Mouse (Mus musculus) liver, embryonic 11.5 days (tissue): ENCODE data around the gene Lpp. TPM values are rescaled to one million over a fixed set of nuclear protein-coding genes. Genes with fewer than 3 reads are reported as not detected.

Source experiments
- ATAC-seq: fragments of 200-750 bp; cut with Nextera tagmentation; replicated peaks from 2 replicates; pipeline ENCODE4 v1.8.0; 2017; ENCODE audit warnings: moderate number of reproducible peaks, mild to moderate bottlenecking, moderate TSS enrichment, moderate library complexity; ENCODE audit not compliant: low FRiP score
- DNase-seq: peaks from one replicate; pipeline ENCODE4 v3.0.0-alpha.2; 2017; ENCODE audit warnings: low spot score
- H3K27ac ChIP-seq: fragments of 300-500 bp; sonication (generic); 2 replicates; pipeline ENCODE4 v1.5.1; 2014; ENCODE audit warnings: mild to moderate bottlenecking, low read depth, low read length, control low read depth
- H3K27me3 ChIP-seq: fragments of 300-500 bp; sonication (generic); replicated peaks from 2 replicates; pipeline ENCODE4 v1.6.1; 2014; ENCODE audit warnings: low read length, mixed read lengths; ENCODE audit not compliant: control insufficient read depth, insufficient read depth
- H3K36me3 ChIP-seq: fragments of 300-500 bp; sonication (generic); 2 replicates; pipeline ENCODE4 v1.6.1; 2014; ENCODE audit warnings: mild to moderate bottlenecking, low read length, moderate library complexity, mixed read lengths; ENCODE audit not compliant: control insufficient read depth, insufficient read depth
- H3K4me1 ChIP-seq: fragments of 300-500 bp; sonication (generic); replicated peaks from 2 replicates; pipeline ENCODE4 v1.6.1; 2014; ENCODE audit warnings: low read length, mixed read lengths; ENCODE audit not compliant: control insufficient read depth, insufficient read depth
- H3K4me2 ChIP-seq: fragments of 300-500 bp; sonication (generic); 2 replicates; pipeline ENCODE4 v1.6.1; 2014; ENCODE audit warnings: mild to moderate bottlenecking, control low read depth, moderate library complexity
- H3K4me3 ChIP-seq: fragments of 300-500 bp; sonication (generic); 2 replicates; pipeline ENCODE4 v1.5.1; 2014; ENCODE audit warnings: low read depth, low read length, control low read depth
- H3K9ac ChIP-seq: fragments of 300-500 bp; sonication (generic); 2 replicates; pipeline ENCODE4 v1.6.1; 2014; ENCODE audit warnings: low read depth, low read length, control low read depth
- H3K9me3 ChIP-seq: fragments of 300-500 bp; sonication (generic); 2 replicates; pipeline ENCODE4 v1.6.1; 2016; ENCODE audit warnings: low read length, inconsistent platforms, mixed read lengths; ENCODE audit not compliant: control insufficient read depth
- WGBS: fragments of 180-500 bp; shearing (Covaris S2); extraction: QIAGEN DNeasy Blood & Tissue Kit; methylation state at CpG from one replicate; pipeline ENCODE4 v1.1.7; 2014; 5-methylcytosine and 5-hydroxymethylcytosine counted together
- polyA plus RNA-seq: library from polyadenylated mRNA; unstranded; fragments of >200 nt; fragmentation: Nextera tagmentation; extraction: Ambion mirVana; gene quantifications from 2 replicates; pipeline ENCODE4 v1.2.1, GENCODE M21; 2014

The Lpp gene
- polyA plus RNA-seq, 1 experiment from 2014 or later: 21.2 TPM

DNA sequence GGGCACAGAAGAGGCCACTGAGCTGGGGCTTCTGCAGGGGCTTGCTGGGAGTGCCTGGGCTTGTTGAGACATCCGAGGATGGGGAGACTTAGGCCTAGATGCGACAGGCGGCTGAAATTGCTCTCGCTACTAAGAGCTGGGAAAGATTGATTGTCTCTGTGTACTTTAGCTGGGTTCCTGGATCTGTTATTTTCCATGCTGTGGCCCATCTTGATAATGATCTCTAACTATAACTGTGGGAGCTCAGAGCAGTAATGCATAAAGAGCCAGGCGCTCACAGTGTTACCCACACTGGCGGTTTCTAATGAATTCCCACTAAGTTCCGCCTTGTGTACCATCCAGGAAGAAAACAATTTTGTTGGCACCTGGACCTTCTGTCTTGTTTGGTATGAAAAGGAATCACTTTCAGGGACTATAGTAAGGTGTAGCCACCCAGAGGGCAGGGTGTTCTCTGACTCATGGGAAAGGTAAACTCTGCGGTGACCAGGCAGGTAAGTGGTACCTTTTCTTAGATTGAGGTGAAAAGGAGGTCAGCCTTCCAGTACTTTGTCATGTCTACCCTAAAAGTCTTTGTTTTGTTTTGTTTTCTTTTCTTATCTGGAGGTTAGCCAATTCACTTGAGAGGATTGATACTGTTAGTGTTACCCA is 10.6 kb downstream of the Lpp start:
- DNase-seq (no peak), ATAC-seq (no peak)
- H3K9ac ChIP-seq: no peak overlapping the region
- no peaks in the 10 kb centered on the region for H3K9me3 ChIP-seq
- 86% methylated on average over 8 of the region's 8 CpGs for WGBS
- H3K4me3 ChIP-seq: no peak overlapping the region
- H3K4me2 ChIP-seq: no peak overlapping the region
- H3K4me1 ChIP-seq: no peaks in the 10 kb centered on the region
- no peaks in the 10 kb centered on the region for H3K27me3 ChIP-seq
- H3K36me3 ChIP-seq: peaks cover 8% of the 10 kb centered on the region
- H3K27ac ChIP-seq: no peak overlapping the region

DNA sequence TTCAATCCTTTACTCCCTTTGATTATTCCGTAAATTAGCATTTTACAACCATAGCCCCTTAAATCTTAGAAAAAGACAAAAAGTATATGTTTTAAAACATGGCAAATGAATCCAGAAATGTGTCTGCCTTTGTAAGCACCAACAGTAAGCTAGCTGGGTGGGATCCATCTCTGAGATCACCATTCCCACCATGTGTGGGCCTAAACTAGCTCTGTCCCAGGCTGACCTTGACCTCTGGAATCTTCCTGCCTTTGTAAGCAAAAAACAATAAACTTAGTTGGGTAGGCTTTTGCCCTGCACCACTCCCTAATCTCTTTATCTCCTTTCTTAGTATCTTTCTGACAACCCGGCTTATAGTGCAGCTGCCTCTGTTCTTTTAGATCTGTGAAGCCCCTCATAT is 13.2 kb downstream of the Lpp start:
- Histone ChIP-seq H3K4me3 (no peak overlapping the region), H3K9me3 (no peaks in the 10 kb centered on the region), H3K4me1 (no peaks in the 10 kb centered on the region), H3K4me2 (no peak overlapping the region), H3K27me3 (no peaks in the 10 kb centered on the region), H3K36me3 (peaks cover 8% of the 10 kb centered on the region), H3K27ac (no peak overlapping the region), H3K9ac (no peak overlapping the region)
- ATAC-seq (no peak), DNase-seq (no peak)
- WGBS: 93% methylated on average over 2 of the region's 2 CpGs

DNA sequence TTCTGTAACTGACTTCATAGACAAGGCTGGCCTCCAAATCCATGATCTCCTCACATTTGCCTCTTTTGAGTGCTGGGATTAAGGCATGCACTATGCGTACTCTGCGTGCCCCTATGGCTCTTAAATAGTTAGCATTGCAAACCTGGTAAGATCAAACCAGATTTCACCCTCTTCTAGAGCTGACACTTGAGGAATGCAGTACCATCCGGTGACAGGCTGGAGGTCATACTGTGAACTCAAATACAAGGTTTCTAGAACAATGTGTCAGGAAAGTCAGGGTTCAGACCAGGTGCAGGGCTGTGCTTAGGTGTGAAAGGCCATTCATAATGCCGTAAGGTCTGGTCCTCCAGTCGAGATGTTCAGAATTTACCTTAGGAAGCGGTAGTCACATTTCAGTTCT is 18.0 kb downstream of the Lpp start:
- WGBS: 81% methylated on average over 6 of the region's 6 CpGs
- no peak for ATAC-seq
- H3K27ac ChIP-seq: no peak overlapping the region

DNA sequence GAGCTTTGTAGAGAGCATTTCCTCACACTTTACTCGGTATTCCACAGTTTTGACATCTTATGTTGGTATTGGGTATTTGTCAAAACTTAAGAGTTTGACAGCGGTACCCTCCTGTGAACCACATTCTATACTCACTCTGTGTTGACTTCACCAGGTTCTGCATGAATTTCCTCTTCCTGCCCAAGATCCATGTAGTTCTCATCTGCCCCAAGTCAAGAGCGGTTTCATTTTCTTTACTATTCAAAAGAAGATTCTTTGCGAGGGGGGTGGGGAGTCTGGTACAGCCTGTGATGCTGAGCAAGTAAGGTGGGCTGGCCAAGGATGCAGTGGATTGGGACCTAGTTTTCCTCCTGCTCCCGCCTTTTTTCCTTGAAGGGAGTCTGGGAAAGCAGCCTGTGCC is 18.9 kb downstream of the Lpp start:
- 80% methylated on average over 5 of the region's 5 CpGs for WGBS
- H3K9me3 ChIP-seq: no peaks in the 10 kb centered on the region
- H3K9ac ChIP-seq: no peak overlapping the region
- DNase-seq (no peak), ATAC-seq (no peak)
- no peak overlapping the region for H3K4me3 ChIP-seq
- H3K27me3 ChIP-seq: no peaks in the 10 kb centered on the region
- no peaks in the 10 kb centered on the region for H3K4me1 ChIP-seq
- no peak overlapping the region for H3K27ac ChIP-seq
- H3K36me3 ChIP-seq: 0 out of 2 replicates have a peak, but pooled peaks cover 2% of the 10 kb centered on the region
- H3K4me2 ChIP-seq: no peak overlapping the region

More for the DNA sequence above, 18.0 kb downstream of the Lpp start:
- H3K4me2 ChIP-seq: no peak overlapping the region
- no peak overlapping the region for H3K4me3 ChIP-seq
- H3K9ac ChIP-seq: no peak overlapping the region
- no peak for DNase-seq
- no peaks in the 10 kb centered on the region for H3K4me1 ChIP-seq
- no peaks in the 10 kb centered on the region for H3K9me3 ChIP-seq
- no peaks in the 10 kb centered on the region for H3K27me3 ChIP-seq
- peaks cover 3% of the 10 kb centered on the region; the same call in 1 of the 2 replicates for H3K36me3 ChIP-seq

DNA sequence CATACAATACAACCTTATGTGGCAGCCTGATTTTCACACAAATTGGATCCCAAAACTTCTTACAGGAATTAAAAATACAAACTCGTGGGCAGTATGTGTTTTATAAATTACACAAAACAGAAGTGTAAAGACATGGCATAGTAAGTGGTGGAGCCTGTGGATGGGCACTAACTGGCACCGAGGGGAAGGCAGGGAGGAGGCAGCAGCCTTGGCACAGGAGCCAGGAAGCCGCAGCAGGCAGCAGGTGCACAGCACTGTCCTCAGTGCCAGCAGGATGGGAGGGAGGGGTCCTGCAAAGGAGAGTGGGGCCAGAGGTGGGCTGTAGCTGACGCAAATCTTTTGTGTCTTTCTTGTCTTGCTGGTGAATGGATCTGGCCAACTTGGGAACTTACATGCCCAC is 19.8 kb downstream of the Lpp start:
- Histone ChIP-seq H3K36me3 (0 out of 2 replicates have a peak, but pooled peaks cover 2% of the 10 kb centered on the region), H3K4me1 (no peaks in the 10 kb centered on the region), H3K4me2 (no peak overlapping the region), H3K9ac (no peak overlapping the region), H3K27me3 (no peaks in the 10 kb centered on the region), H3K4me3 (no peak overlapping the region), H3K9me3 (no peaks in the 10 kb centered on the region), H3K27ac (no peak overlapping the region)
- DNase-seq: no peak
- WGBS: 87% methylated on average over 4 of the region's 4 CpGs
- ATAC-seq: no peak

DNA sequence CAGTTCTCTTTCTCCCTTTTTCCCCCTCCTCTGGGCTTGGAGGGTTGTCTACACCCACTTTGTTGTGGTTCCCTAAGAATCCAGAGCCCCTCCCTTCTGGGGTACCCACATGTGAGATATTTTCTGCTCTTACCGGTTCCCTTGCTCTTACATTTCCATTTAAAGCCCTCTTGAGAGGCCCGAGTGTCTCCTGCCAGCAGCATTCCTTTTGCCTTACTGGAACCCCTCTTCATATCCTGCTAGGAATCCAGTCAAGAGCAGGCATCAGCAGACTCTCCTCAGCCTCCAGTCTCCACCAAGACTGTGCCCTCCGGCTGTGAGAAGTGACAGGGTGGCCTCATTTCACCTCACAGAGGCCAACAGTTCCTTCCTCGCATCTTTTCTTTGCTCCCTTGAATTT is 24.7 kb downstream of the Lpp start:
- no peaks in the 10 kb centered on the region for H3K27me3 ChIP-seq
- H3K4me1 ChIP-seq: peaks cover 4% of the 10 kb centered on the region; the same call in 1 of the 2 replicates
- 0 out of 2 replicates have a peak, but pooled peaks cover 2% of the 10 kb centered on the region for H3K36me3 ChIP-seq
- ATAC-seq: no peak
- no peak overlapping the region for H3K4me3 ChIP-seq
- H3K9ac ChIP-seq: no peak overlapping the region
- no peak for DNase-seq
- no peak overlapping the region for H3K27ac ChIP-seq
- no peaks in the 10 kb centered on the region for H3K9me3 ChIP-seq
- WGBS: 74% methylated on average over 4 of the region's 4 CpGs
- no peak overlapping the region for H3K4me2 ChIP-seq

DNA sequence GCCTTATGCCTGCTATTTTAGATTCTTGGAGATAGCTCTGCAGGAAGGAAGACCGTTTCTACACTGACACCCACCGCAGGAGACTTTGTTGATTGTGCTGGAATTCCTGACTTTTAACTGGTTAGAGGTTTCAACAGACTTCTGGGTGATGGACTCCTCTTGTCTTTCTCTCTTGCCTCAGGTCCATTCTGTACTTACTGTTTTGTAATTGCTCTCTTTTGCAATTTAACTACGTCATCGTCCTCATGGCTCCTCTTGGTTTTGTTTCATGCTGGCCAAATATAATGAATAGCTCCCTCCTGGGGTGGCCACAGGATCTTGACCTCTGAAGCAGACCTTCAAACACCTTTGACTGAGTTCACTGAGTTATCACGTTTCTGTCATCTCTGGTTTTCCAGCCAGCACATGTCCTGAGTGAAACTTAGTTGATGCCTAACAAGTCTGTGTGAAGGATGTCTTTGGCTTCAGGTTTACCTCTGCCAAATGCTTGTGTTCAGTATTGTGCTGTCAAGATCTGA is 27.4 kb downstream of the Lpp start:
- no peak overlapping the region for H3K4me2 ChIP-seq
- ATAC-seq (no peak), DNase-seq (no peak)
- H3K27ac ChIP-seq: no peak overlapping the region
- H3K9me3 ChIP-seq: no peaks in the 10 kb centered on the region
- H3K9ac ChIP-seq: no peak overlapping the region
- H3K36me3 ChIP-seq: 0 out of 2 replicates have a peak, but pooled peaks cover 2% of the 10 kb centered on the region
- no peak overlapping the region for H3K4me3 ChIP-seq
- peaks cover 8% of the 10 kb centered on the region for H3K4me1 ChIP-seq
- H3K27me3 ChIP-seq: no peaks in the 10 kb centered on the region
- WGBS: 63% methylated on average over 5 of the region's 5 CpGs

DNA sequence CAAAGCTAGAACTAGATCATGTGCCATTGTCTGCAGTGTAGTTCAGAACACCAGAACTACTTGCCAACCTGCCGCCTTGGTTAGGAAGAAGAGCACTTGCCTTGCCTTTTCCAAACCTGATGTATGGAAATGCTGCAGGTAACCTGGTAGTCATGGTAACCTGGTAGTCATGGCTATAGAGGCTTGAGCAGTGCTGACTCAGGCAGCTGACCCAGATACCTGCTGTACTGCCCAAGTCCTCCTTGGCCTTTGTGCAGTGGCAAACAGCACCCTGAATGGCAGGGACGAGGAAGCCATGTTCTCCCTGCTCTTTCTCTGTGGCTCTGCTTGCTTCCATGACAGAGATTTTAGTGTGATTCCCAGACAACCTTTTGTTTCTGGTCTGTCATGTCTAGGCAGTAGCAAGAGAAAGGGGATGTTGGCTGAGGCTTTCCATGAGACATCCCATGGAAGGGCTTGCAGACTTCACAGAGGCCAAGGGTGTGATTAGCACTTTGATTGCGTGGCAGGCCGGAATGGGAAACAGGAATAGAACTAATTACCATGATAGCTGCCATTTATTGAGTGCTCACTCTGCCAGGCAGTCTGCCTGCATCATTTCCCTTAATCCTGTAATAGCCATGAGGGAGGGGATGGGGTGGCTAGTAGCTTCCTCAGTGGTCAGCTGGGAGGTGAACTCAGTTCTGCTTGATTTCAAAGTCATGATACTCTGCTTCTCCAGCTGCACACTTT is 28.5 kb downstream of the Lpp start:
- Histone ChIP-seq H3K9ac (no peak overlapping the region), H3K4me1 (peaks cover 8% of the 10 kb centered on the region), H3K36me3 (0 out of 2 replicates have a peak, but pooled peaks cover 1% of the 10 kb centered on the region), H3K27me3 (no peaks in the 10 kb centered on the region), H3K27ac (no peak overlapping the region), H3K9me3 (no peaks in the 10 kb centered on the region), H3K4me3 (no peak overlapping the region), H3K4me2 (no peak overlapping the region)
- 78% methylated on average over 4 of the region's 4 CpGs for WGBS
- DNase-seq: no peak
- no peak for ATAC-seq
